ENCODE assay signal across 15 mouse cellular contexts in genomic region chr7:28581721-28582120, GRCm38 (mm10). TPM values are rescaled to one million over a fixed set of nuclear protein-coding genes. Genes with fewer than 3 reads are reported as not detected.
DNase-seq lines count a peak whose midpoint lies in the region; ATAC-seq and TF ChIP-seq lines count a peak whose summit lies in the region.
"Had no signal": no experiment of that assay in that cellular context is flagged by ENCODE, and none has a peak within 500 bp of the region (broad histone marks: within the 10 kb centered on the region; RNA-seq: fewer than 3 reads in every experiment).

No protein-coding gene starts in this region.

- no peaks in the 10 kb centered on the region for H3K9me3 ChIP-seq in heart, embryonic 13.5 days
- H3K9me3 ChIP-seq in heart, embryonic 11.5 days (replicated peaks; ENCODE audit: control insufficient read depth, low read length) = no peaks in the 10 kb centered on the region
- no peaks in the 10 kb centered on the region for H3K9me3 ChIP-seq in liver, embryonic 14.5 days (ENCODE audit: control insufficient read depth, low read length)
- no peaks in the 10 kb centered on the region for H3K9me3 ChIP-seq in forebrain, embryonic 11.5 days (ENCODE audit: control insufficient read depth, low read length)
- H3K9me3 ChIP-seq: hindbrain, embryonic 15.5 days; midbrain, embryonic 15.5 days; neural tube, embryonic 12.5 days had no signal

- ATAC-seq in heart, embryonic 13.5 days (ENCODE audit: extremely low read depth, insufficient number of reproducible peaks, low FRiP score, low TSS enrichment) = no peak
- ATAC-seq in heart, embryonic 11.5 days (replicated peaks; ENCODE audit: insufficient number of reproducible peaks, low FRiP score, low TSS enrichment) = no peak
- ATAC-seq in liver, embryonic 14.5 days (ENCODE audit: insufficient read depth) = peak; percentile 86
- no peak for ATAC-seq in frontal cortex, adult (ENCODE audit: low TSS enrichment)
- no peak for ATAC-seq in forebrain, embryonic 11.5 days (replicated peaks; ENCODE audit: low FRiP score)
- ATAC-seq: midbrain, embryonic 15.5 days had no signal

- TF ChIP-seq CTCF in liver, embryonic 14.5 days (IDR thresholded peaks at IDR 0.05; ENCODE audit: low read depth) = no peak

- peaks cover 98% of the 10 kb centered on the region for H3K4me1 ChIP-seq in heart, embryonic 13.5 days
- peaks cover 70% of the 10 kb centered on the region for H3K4me1 ChIP-seq in heart, embryonic 11.5 days (ENCODE audit: control insufficient read depth, insufficient read depth, low read length)
- peaks cover 87 to 96% of the 10 kb centered on the region in 2 experiments for H3K4me1 ChIP-seq in liver, embryonic 14.5 days (replicated peaks; ENCODE audit: control insufficient read depth in 2 of 2, insufficient read depth in 2 of 2, low read length in 1 of 2)
- H3K4me1 ChIP-seq in forebrain, embryonic 11.5 days (replicated peaks; ENCODE audit: control insufficient read depth, insufficient read depth, low read length) = peaks cover 3% of the 10 kb centered on the region; the same call in 1 of the 2 replicates

- 67% methylated on average over 4 of the region's 4 CpGs for WGBS in heart, embryonic 13.5 days
- WGBS in heart, embryonic 11.5 days (ENCODE audit: insufficient replicate concordance) = 77% methylated on average over 4 of the region's 4 CpGs
- WGBS in liver, embryonic 14.5 days (ENCODE audit: insufficient replicate concordance) = 9% methylated on average over 4 of the region's 4 CpGs
- 87% methylated on average over 4 of the region's 4 CpGs for WGBS in forebrain, embryonic 11.5 days

- H3K36me3 ChIP-seq in heart, embryonic 13.5 days = 0 out of 2 replicates have a peak, but pooled peaks cover 7% of the 10 kb centered on the region
- H3K36me3 ChIP-seq in heart, embryonic 11.5 days (ENCODE audit: control insufficient read depth, insufficient read depth, low read length) = no peaks in the 10 kb centered on the region
- H3K36me3 ChIP-seq in liver, embryonic 14.5 days (replicated peaks; ENCODE audit: control insufficient read depth, insufficient read depth, low read depth) = no peaks in the 10 kb centered on the region; the same call in 1 of the 2 replicates
- H3K36me3 ChIP-seq in forebrain, embryonic 11.5 days (ENCODE audit: control insufficient read depth, insufficient read depth, low read length) = no peaks in the 10 kb centered on the region
- H3K36me3 ChIP-seq: hindbrain, embryonic 15.5 days; midbrain, embryonic 15.5 days; neural tube, embryonic 12.5 days had no signal

- H3K27me3 ChIP-seq in heart, embryonic 13.5 days (replicated peaks) = no peaks in the 10 kb centered on the region
- H3K27me3 ChIP-seq in heart, embryonic 11.5 days (ENCODE audit: control insufficient read depth, insufficient read depth, low read length) = no peaks in the 10 kb centered on the region
- H3K27me3 ChIP-seq in liver, embryonic 14.5 days (ENCODE audit: control insufficient read depth, insufficient read depth, low read length) = no peaks in the 10 kb centered on the region
- H3K27me3 ChIP-seq in forebrain, embryonic 11.5 days (ENCODE audit: control insufficient read depth, insufficient read depth, low read length) = no peaks in the 10 kb centered on the region
- H3K27me3 ChIP-seq: hindbrain, embryonic 15.5 days; midbrain, embryonic 15.5 days; neural tube, embryonic 12.5 days had no signal

- TF ChIP-seq EP300 in liver, embryonic 14.5 days (IDR thresholded peaks at IDR 0.05; ENCODE audit: low read depth) = peak; percentile 80

- no peak overlapping the region for H3K4me2 ChIP-seq in heart, embryonic 13.5 days
- H3K4me2 ChIP-seq in heart, embryonic 11.5 days = no peak overlapping the region
- H3K4me2 ChIP-seq in liver, embryonic 14.5 days (ENCODE audit: low read depth) = peak overlapping the region; percentile 76
- H3K4me2 ChIP-seq in forebrain, embryonic 11.5 days (ENCODE audit: low read depth, low read length, severe bottlenecking) = no peak overlapping the region
- H3K4me2 ChIP-seq: hindbrain, embryonic 15.5 days; midbrain, embryonic 15.5 days; neural tube, embryonic 12.5 days had no signal

- no peak overlapping the region for H3K4me3 ChIP-seq in heart, embryonic 13.5 days
- no peak overlapping the region for H3K4me3 ChIP-seq in heart, embryonic 11.5 days (ENCODE audit: low read depth, low read length)
- H3K4me3 ChIP-seq in liver, embryonic 14.5 days (ENCODE audit: insufficient read depth in 1 of 2, low read depth in 2 of 2, low read length in 2 of 2) = peak overlapping the region; percentile 11 to 37
- H3K4me3 ChIP-seq in forebrain, embryonic 11.5 days (ENCODE audit: low read depth, low read length) = no peak overlapping the region
- H3K4me3 ChIP-seq: hindbrain, embryonic 15.5 days; midbrain, embryonic 15.5 days; neural tube, embryonic 12.5 days had no signal

- DNase-seq in thymus, postnatal 0 days (ENCODE audit: low spot score) = peak; percentile 42
- DNase-seq in thymus, postnatal 36 days = no peak
- peak; percentile 75 to 78 (median 76) for DNase-seq in liver, embryonic 14.5 days (ENCODE audit: low read depth in 3 of 3, low spot score in 3 of 3)
- DNase-seq in frontal cortex, postnatal 14 days (ENCODE audit: low spot score in 2 of 2) = no peak
- DNase-seq in forebrain, embryonic 11.5 days (ENCODE audit: low spot score) = no peak
- DNase-seq: kidney, postnatal 10 days; retina, postnatal 1 day had no signal

- H3K27ac ChIP-seq in heart, embryonic 13.5 days (replicated peaks) = 0 out of 2 replicates have a peak overlapping the region, but pooled peaks have one; percentile 4
- no peak overlapping the region for H3K27ac ChIP-seq in heart, embryonic 11.5 days (ENCODE audit: low read depth, low read length)
- H3K27ac ChIP-seq in liver, embryonic 14.5 days = peak overlapping the region; percentile 95
- H3K27ac ChIP-seq in forebrain, embryonic 11.5 days (ENCODE audit: low read depth, low read length) = no peak overlapping the region
- H3K27ac ChIP-seq: hindbrain, embryonic 15.5 days; midbrain, embryonic 15.5 days; neural tube, embryonic 12.5 days had no signal

- H3K9ac ChIP-seq in heart, embryonic 13.5 days = no peak overlapping the region
- no peak overlapping the region for H3K9ac ChIP-seq in heart, embryonic 11.5 days (ENCODE audit: low read depth, low read length)
- H3K9ac ChIP-seq in liver, embryonic 14.5 days (replicated peaks) = peak overlapping the region; percentile 64
- H3K9ac ChIP-seq in forebrain, embryonic 11.5 days (ENCODE audit: low read length) = no peak overlapping the region
- H3K9ac ChIP-seq: hindbrain, embryonic 15.5 days; midbrain, embryonic 15.5 days; neural tube, embryonic 12.5 days had no signal

RNA-seq across cellular contexts. Expression of gene Samd4b, which starts 16.2 kb away (rescaled TPM):
- polyA plus RNA-seq in heart, embryonic 13.5 days (2015; fragmentation: Nextera tagmentation; extraction: Ambion mirVana) = 18.7 and 23.3 TPM in 2 replicates
- polyA plus RNA-seq in heart, embryonic 11.5 days (2014; fragmentation: Nextera tagmentation; extraction: Ambion mirVana) = 22.2 and 22.8 TPM in 2 replicates
- polyA plus RNA-seq in thymus, postnatal 0 days (2015; fragmentation: Nextera tagmentation; extraction: Ambion mirVana) = 10.5 and 10.9 TPM in 2 replicates
- polyA plus RNA-seq in liver, embryonic 14.5 days (2012; rRNA removed) = 12.0 and 14.2 TPM in 2 replicates
- polyA plus RNA-seq in liver, embryonic 14.5 days (2014; fragmentation: Nextera tagmentation; extraction: Ambion mirVana) = 4.5 and 5.9 TPM in 2 replicates
- polyA plus RNA-seq in forebrain, embryonic 11.5 days (2014; fragmentation: Nextera tagmentation; extraction: Ambion mirVana) = 40.7 and 41.1 TPM in 2 replicates

RNA-seq across cellular contexts. Expression of gene Pak4, which starts 16.3 kb away (rescaled TPM):
- 27.9 and 30.5 TPM in 2 replicates for polyA plus RNA-seq in heart, embryonic 13.5 days (2015; fragmentation: Nextera tagmentation; extraction: Ambion mirVana)
- 25.4 and 27.6 TPM in 2 replicates for polyA plus RNA-seq in heart, embryonic 11.5 days (2014; fragmentation: Nextera tagmentation; extraction: Ambion mirVana)
- polyA plus RNA-seq in thymus, postnatal 0 days (2015; fragmentation: Nextera tagmentation; extraction: Ambion mirVana) = 15.4 and 20.3 TPM in 2 replicates
- polyA plus RNA-seq in liver, embryonic 14.5 days (2012; rRNA removed) = 11.5 and 12.3 TPM in 2 replicates
- 8.5 and 8.6 TPM in 2 replicates for polyA plus RNA-seq in liver, embryonic 14.5 days (2014; fragmentation: Nextera tagmentation; extraction: Ambion mirVana)
- polyA plus RNA-seq in forebrain, embryonic 11.5 days (2014; fragmentation: Nextera tagmentation; extraction: Ambion mirVana) = 50.7 and 56.2 TPM in 2 replicates

RNA-seq across cellular contexts. Expression of gene Nccrp1, which starts 34.7 kb away (rescaled TPM):
- not detected in 2 replicates for polyA plus RNA-seq in heart, embryonic 13.5 days (2015; fragmentation: Nextera tagmentation; extraction: Ambion mirVana)
- polyA plus RNA-seq in heart, embryonic 11.5 days (2014; fragmentation: Nextera tagmentation; extraction: Ambion mirVana) = not detected in 2 replicates
- 0.27 and 0.64 TPM in 2 replicates for polyA plus RNA-seq in thymus, postnatal 0 days (2015; fragmentation: Nextera tagmentation; extraction: Ambion mirVana)
- 0.05 TPM in 1 of 2 replicates, not detected in the other for polyA plus RNA-seq in liver, embryonic 14.5 days (2012; rRNA removed)
- polyA plus RNA-seq in liver, embryonic 14.5 days (2014; fragmentation: Nextera tagmentation; extraction: Ambion mirVana) = not detected in 2 replicates
- polyA plus RNA-seq in forebrain, embryonic 11.5 days (2014; fragmentation: Nextera tagmentation; extraction: Ambion mirVana) = not detected in 2 replicates
- polyA plus RNA-seq: heart, embryonic 14.5 days; neural tube, embryonic 12.5 days had no signal

RNA-seq across cellular contexts. Expression of gene Sycn, which starts 41.0 kb away (rescaled TPM):
- not detected in 2 replicates for polyA plus RNA-seq in heart, embryonic 13.5 days (2015; fragmentation: Nextera tagmentation; extraction: Ambion mirVana)
- not detected in 2 replicates for polyA plus RNA-seq in heart, embryonic 11.5 days (2014; fragmentation: Nextera tagmentation; extraction: Ambion mirVana)
- polyA plus RNA-seq in thymus, postnatal 0 days (2015; fragmentation: Nextera tagmentation; extraction: Ambion mirVana) = 0.27 and 1.1 TPM in 2 replicates
- not detected in 2 replicates for polyA plus RNA-seq in liver, embryonic 14.5 days (2012; rRNA removed)
- polyA plus RNA-seq in liver, embryonic 14.5 days (2014; fragmentation: Nextera tagmentation; extraction: Ambion mirVana) = not detected in 2 replicates
- not detected in 2 replicates for polyA plus RNA-seq in forebrain, embryonic 11.5 days (2014; fragmentation: Nextera tagmentation; extraction: Ambion mirVana)
- polyA plus RNA-seq: heart, embryonic 14.5 days; hindbrain, embryonic 15.5 days; midbrain, embryonic 15.5 days; neural tube, embryonic 12.5 days had no signal

RNA-seq across cellular contexts. Expression of gene Acp7, which starts 49.4 kb away (rescaled TPM):
- polyA plus RNA-seq in heart, embryonic 13.5 days (2015; fragmentation: Nextera tagmentation; extraction: Ambion mirVana) = not detected in 2 replicates
- polyA plus RNA-seq in heart, embryonic 11.5 days (2014; fragmentation: Nextera tagmentation; extraction: Ambion mirVana) = 0.17 TPM in 1 of 2 replicates, not detected in the other
- 0.06 and 0.07 TPM in 2 replicates for polyA plus RNA-seq in thymus, postnatal 0 days (2015; fragmentation: Nextera tagmentation; extraction: Ambion mirVana)
- not detected in 2 replicates for polyA plus RNA-seq in liver, embryonic 14.5 days (2012; rRNA removed)
- not detected in 2 replicates for polyA plus RNA-seq in liver, embryonic 14.5 days (2014; fragmentation: Nextera tagmentation; extraction: Ambion mirVana)
- polyA plus RNA-seq in forebrain, embryonic 11.5 days (2014; fragmentation: Nextera tagmentation; extraction: Ambion mirVana) = not detected in 2 replicates
- polyA plus RNA-seq: heart, embryonic 14.5 days; liver, adult 2 months; neural tube, embryonic 12.5 days had no signal

Comparison
In these comparisons a context has a peak if more than half of its experiments do, and no peak if none do; other contexts are left out.
1. H3K27ac ChIP-seq: peak in heart, embryonic 13.5 days (single experiment) and liver, embryonic 14.5 days (single experiment); none in heart, embryonic 11.5 days (single experiment) and forebrain, embryonic 11.5 days (single experiment).
2. DNase-seq: peak in thymus, postnatal 0 days (single experiment) and liver, embryonic 14.5 days (3 of 3); none in thymus, postnatal 36 days (0 of 2), frontal cortex, postnatal 14 days (0 of 2) and forebrain, embryonic 11.5 days (single experiment).
3. H3K4me3 ChIP-seq: peak in liver, embryonic 14.5 days (2 of 2); none in heart, embryonic 13.5 days (single experiment), heart, embryonic 11.5 days (single experiment) and forebrain, embryonic 11.5 days (single experiment).